Mouse (Mus musculus) myocyte (in vitro differentiated cells): ENCODE measurements around the gene Ldlrad3. TPM values are rescaled to one million over a fixed set of nuclear protein-coding genes. Genes with fewer than 3 reads are reported as not detected.

Experiments
- H3K27me3 ChIP-seq: one replicate; pipeline ENCODE4 v1.6.1; 2011; ENCODE audit not compliant: control insufficient read depth, insufficient read depth, insufficient read length
- H3K36me3 ChIP-seq: one replicate; pipeline ENCODE4 v1.6.1; 2011; ENCODE audit not compliant: control insufficient read depth, insufficient read depth
- H3K4me2 ChIP-seq: one replicate; pipeline ENCODE4 v1.6.1; 2011; ENCODE audit warnings: low read depth, control low read depth
- H3K4me3 ChIP-seq: one replicate; pipeline ENCODE4 v1.5.1; 2011; ENCODE audit warnings: mild to moderate bottlenecking, control low read depth, moderate library complexity
- H3K79me2 ChIP-seq: one replicate; pipeline ENCODE4 v1.6.1; 2011; ENCODE audit not compliant: control insufficient read depth, insufficient read depth
- H3ac ChIP-seq: one replicate; pipeline ENCODE4 v1.6.1; 2011; ENCODE audit not compliant: control insufficient read depth, insufficient read length
- CEBPB ChIP-seq: IDR thresholded peaks from 2 replicates; pipeline ENCODE4 v1.6.1; 2011; ENCODE audit warnings: mild to moderate bottlenecking, moderate library complexity; ENCODE audit not compliant: poor library complexity, insufficient read depth, severe bottlenecking
- E2F4 ChIP-seq: IDR thresholded peaks from one replicate; pipeline ENCODE4 v1.6.1; 2011; ENCODE audit warnings: mild to moderate bottlenecking, control low read depth, moderate library complexity; ENCODE audit not compliant: insufficient read depth
- MAX ChIP-seq: IDR thresholded peaks from one replicate; pipeline ENCODE4 v1.6.1; 2011; ENCODE audit warnings: low read depth, mild to moderate bottlenecking, control low read depth
- MYOD1 ChIP-seq, 3 experiments: IDR thresholded peaks; one replicate each; pipeline ENCODE4 v1.6.1; 2011; ENCODE audit warnings: control low read depth in 2 of 3, low read depth in 2 of 3, mild to moderate bottlenecking in 2 of 3, moderate library complexity in 1 of 3; ENCODE audit not compliant: insufficient read length in 2 of 3, control insufficient read depth in 1 of 3
- MYOG ChIP-seq, 3 experiments: IDR thresholded peaks; one replicate each; pipeline ENCODE4 v1.6.1; 2011; ENCODE audit warnings: control low read depth in 2 of 3, low read depth in 2 of 3, mild to moderate bottlenecking in 2 of 3; ENCODE audit not compliant: insufficient read length in 2 of 3, control insufficient read depth in 1 of 3, insufficient read depth in 1 of 3
- POLR2A ChIP-seq: IDR thresholded peaks from one replicate; pipeline ENCODE4 v1.6.1; 2011; ENCODE audit warnings: low read depth, mild to moderate bottlenecking, control low read depth, moderate library complexity; ENCODE audit not compliant: insufficient read length
- POLR2AphosphoS2 ChIP-seq: IDR thresholded peaks from one replicate; pipeline ENCODE4 v1.6.1; 2011; ENCODE audit warnings: low read depth, control low read depth; ENCODE audit not compliant: insufficient read length
- REST ChIP-seq: IDR thresholded peaks from one replicate; pipeline ENCODE4 v1.6.1; 2011; ENCODE audit warnings: mild to moderate bottlenecking, control low read depth, moderate library complexity; ENCODE audit not compliant: insufficient read depth, insufficient read length
- SRF ChIP-seq: IDR thresholded peaks from one replicate; pipeline ENCODE4 v1.6.1; 2011; ENCODE audit warnings: low read depth; ENCODE audit not compliant: control insufficient read depth, insufficient read length
- TCF12 ChIP-seq: IDR thresholded peaks from one replicate; pipeline ENCODE4 v1.6.1; 2011; ENCODE audit warnings: mild to moderate bottlenecking, control low read depth; ENCODE audit not compliant: poor library complexity, insufficient read depth, severe bottlenecking
- TCF3 ChIP-seq: IDR thresholded peaks from one replicate; pipeline ENCODE4 v1.6.1; 2011; ENCODE audit warnings: low read depth, control low read depth; ENCODE audit not compliant: insufficient read length
- USF1 ChIP-seq: IDR thresholded peaks from one replicate; pipeline ENCODE4 v1.6.1; 2011; ENCODE audit warnings: low read depth, mild to moderate bottlenecking, control low read depth, moderate library complexity
- polyA plus RNA-seq: library from polyadenylated mRNA; unstranded; fragments of >200 nt; fragmentation: generic; extraction: Trizol; gene quantifications from one replicate; pipeline ENCODE4 v1.2.1, GENCODE M21; 2012; ENCODE audit warnings: missing spikeins

Gene Ldlrad3
- polyA plus RNA-seq, 1 experiment: 32.1 TPM

DNA sequence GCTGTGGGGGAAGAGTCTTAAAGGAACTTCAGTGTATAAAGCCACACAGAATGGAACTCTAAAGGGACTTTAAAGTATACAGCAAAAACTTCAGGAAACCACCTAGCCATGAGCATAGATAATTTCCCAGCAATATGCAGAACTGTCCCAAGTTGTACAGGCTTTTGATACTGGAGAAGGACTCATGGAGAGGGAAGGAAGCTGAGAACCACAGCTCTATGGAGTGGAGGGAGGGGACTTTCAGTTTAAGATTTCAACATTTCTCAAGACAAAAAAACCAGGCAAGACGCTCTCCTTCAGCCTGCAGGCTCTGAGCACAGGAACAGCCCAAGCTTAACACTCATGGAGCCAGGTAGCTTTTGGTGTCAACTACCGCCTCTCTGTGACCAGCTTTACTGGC lies 4.7 kb downstream of the Ldlrad3 start:
- Histone ChIP-seq H3ac (no peak overlapping the region), H3K79me2 (peaks cover 94% of the 10 kb centered on the region), H3K27me3 (no peaks in the 10 kb centered on the region), H3K36me3 (peaks cover 12% of the 10 kb centered on the region), H3K4me2 (no peak overlapping the region), H3K4me3 (no peak overlapping the region)
- TF ChIP-seq SRF (no peak), USF1 (no peak), POLR2A (no peak), MYOG (IDR thresholded peaks at IDR 0.05; ENCODE audit: control insufficient read depth in 1 of 3, insufficient read depth in 1 of 3, insufficient read length in 2 of 3, low read depth in 2 of 3) (no peak), TCF3 (no peak), E2F4 (no peak), REST (no peak), MAX (no peak), CEBPB (no peak), MYOD1 (IDR thresholded peaks at IDR 0.05; ENCODE audit: control insufficient read depth in 1 of 3, insufficient read length in 2 of 3, low read depth in 2 of 3) (no peak), TCF12 (no peak), POLR2AphosphoS2 (no peak)

DNA sequence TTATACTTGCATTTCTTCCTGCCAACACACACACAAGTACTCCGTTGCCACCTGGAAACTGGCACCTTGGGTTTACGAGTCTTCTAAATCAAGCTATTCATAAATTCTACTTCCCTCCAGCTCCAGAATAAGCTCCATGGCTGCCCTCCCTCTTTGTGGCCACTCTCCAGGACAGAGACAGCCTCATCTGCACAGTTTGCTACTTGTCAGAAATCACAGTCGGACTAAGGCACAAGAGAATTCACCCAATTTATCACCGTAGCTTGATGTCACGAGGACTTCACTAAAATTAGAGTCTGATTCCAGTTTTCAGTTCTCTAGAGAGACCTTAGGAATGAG lies 9.8 kb downstream of the Ldlrad3 start:
- peaks cover 12% of the 10 kb centered on the region for H3K36me3 ChIP-seq
- no peaks in the 10 kb centered on the region for H3K27me3 ChIP-seq
- TF ChIP-seq MAX (no peak), SRF (no peak)
- no peak overlapping the region for H3K4me3 ChIP-seq
- no peak overlapping the region for H3K4me2 ChIP-seq
- peaks cover 95% of the 10 kb centered on the region for H3K79me2 ChIP-seq
- no peak overlapping the region for H3ac ChIP-seq

DNA sequence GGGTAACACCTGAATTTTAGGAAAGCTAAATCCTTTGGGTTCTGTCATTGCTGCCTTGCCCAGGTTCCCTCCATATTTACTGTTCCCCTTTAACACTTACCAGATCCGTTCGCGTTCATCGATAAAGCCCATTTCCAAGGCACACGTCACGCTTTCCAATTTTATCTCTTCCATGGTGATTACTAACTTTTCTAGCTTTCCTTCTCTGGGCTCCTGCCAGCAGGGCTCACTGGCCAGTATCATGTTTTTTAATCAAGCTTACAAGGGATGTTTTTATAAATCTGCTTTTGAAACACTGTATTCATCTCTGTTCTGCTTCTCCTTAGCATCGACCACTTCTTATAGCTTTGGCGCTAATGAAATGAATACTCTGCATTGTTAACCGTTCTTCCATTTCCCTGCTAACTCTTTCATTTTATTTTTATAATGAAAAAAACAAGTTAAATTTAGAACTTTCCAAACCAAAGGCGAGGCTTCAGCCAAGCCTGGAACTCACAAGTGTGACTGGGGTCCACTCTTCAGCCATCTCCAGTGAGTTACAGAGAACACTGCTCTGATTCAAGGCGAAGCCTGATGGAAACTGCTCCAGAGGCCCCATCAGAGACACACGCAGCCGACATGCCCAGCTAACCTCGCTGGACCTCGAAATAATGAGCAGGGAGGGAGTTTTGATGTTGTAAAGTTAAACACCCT lies 10.3 kb downstream of the Ldlrad3 start:
- Histone ChIP-seq H3K79me2 (peaks cover 94% of the 10 kb centered on the region), H3K4me2 (no peak overlapping the region), H3K4me3 (no peak overlapping the region), H3K36me3 (peaks cover 8% of the 10 kb centered on the region), H3K27me3 (no peaks in the 10 kb centered on the region), H3ac (no peak overlapping the region)
- TF ChIP-seq E2F4: no peak
- no peak for TF ChIP-seq POLR2A
- TF ChIP-seq CEBPB: no peak
- TF ChIP-seq TCF3: no peak
- no peak for TF ChIP-seq REST
- TF ChIP-seq USF1: no peak
- TF ChIP-seq MYOD1 (IDR thresholded peaks at IDR 0.05; ENCODE audit: control insufficient read depth in 1 of 3, insufficient read length in 2 of 3, low read depth in 2 of 3): no peak
- no peak for TF ChIP-seq MYOG (IDR thresholded peaks at IDR 0.05; ENCODE audit: control insufficient read depth in 1 of 3, insufficient read depth in 1 of 3, insufficient read length in 2 of 3, low read depth in 2 of 3)
- TF ChIP-seq TCF12: no peak
- TF ChIP-seq MAX: no peak

DNA sequence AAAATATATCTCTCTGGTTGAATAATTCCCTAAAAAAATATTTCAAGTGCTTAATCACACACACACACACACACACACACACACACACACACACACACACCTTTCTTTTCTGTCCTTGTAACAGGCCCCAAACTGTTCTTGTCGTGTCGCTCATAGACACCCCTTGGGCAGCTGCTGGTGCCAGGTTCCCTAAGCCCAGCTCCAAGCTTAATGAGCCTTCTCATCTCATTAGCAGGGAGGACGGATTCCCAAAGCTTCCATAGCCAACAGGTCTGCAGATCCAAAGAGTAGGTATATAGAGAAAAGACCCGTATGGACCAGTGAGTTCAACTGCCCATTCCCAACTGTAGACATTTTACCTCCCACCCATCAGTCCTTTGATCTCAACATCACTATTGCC lies 13.7 kb downstream of the Ldlrad3 start:
- H3K79me2 ChIP-seq: peaks cover 93% of the 10 kb centered on the region
- TF ChIP-seq MYOD1 (IDR thresholded peaks at IDR 0.05; ENCODE audit: control insufficient read depth in 1 of 3, insufficient read length in 2 of 3, low read depth in 2 of 3): no peak
- no peak for TF ChIP-seq TCF12
- TF ChIP-seq SRF: no peak
- no peak for TF ChIP-seq MYOG (IDR thresholded peaks at IDR 0.05; ENCODE audit: control insufficient read depth in 1 of 3, insufficient read depth in 1 of 3, insufficient read length in 2 of 3, low read depth in 2 of 3)
- no peak for TF ChIP-seq CEBPB
- no peak overlapping the region for H3ac ChIP-seq
- no peak overlapping the region for H3K4me2 ChIP-seq
- no peak overlapping the region for H3K4me3 ChIP-seq
- no peaks in the 10 kb centered on the region for H3K36me3 ChIP-seq
- no peaks in the 10 kb centered on the region for H3K27me3 ChIP-seq

DNA sequence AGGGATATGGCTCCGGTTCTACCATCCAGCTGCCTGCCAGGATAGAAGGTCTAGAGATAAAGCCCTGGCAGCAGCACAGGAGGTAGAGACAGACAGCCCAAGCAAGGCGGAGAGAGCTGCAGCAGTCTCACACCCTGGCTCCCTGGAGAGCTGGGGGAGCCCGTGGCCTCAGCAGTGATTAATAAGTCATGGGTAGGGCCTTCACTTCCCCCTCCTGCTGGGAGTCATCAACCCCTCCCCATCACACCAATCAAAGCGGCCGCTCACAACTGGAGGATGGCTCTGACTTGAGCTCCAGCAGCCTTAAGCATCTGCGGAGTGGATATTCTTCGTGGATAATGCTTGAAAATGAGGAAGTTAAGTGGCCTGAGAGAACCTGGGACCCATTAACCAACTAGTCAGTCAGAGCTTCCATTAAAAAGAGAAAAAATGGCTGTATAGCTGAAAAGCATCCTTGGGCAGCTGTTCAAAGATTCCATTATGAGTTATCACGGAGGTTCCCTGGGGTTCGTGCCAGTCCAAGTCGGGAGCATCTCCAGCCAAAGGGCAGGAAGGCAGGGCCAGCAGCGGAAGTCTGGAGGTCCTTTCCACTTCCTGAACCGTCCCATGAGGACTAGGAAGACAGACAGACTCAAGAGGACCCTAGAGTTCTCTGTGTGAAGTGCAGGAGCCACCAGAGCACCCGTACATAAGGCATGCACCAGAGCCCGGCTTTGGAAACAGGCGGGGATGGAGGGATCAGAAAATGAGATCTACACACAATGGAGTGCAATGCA lies 19.4 kb downstream of the Ldlrad3 start:
- TF ChIP-seq REST (no peak), USF1 (no peak), POLR2AphosphoS2 (no peak), MAX (no peak), POLR2A (no peak), E2F4 (no peak), MYOG (IDR thresholded peaks at IDR 0.05; ENCODE audit: control insufficient read depth in 1 of 3, insufficient read depth in 1 of 3, insufficient read length in 2 of 3, low read depth in 2 of 3) (no peak), SRF (no peak), TCF3 (no peak), MYOD1 (IDR thresholded peaks at IDR 0.05; ENCODE audit: control insufficient read depth in 1 of 3, insufficient read length in 2 of 3, low read depth in 2 of 3) (no peak), CEBPB (no peak), TCF12 (no peak)
- H3K4me2 ChIP-seq: no peak overlapping the region
- H3K79me2 ChIP-seq: peaks cover 97% of the 10 kb centered on the region
- no peaks in the 10 kb centered on the region for H3K27me3 ChIP-seq
- no peak overlapping the region for H3ac ChIP-seq
- H3K36me3 ChIP-seq: no peaks in the 10 kb centered on the region
- H3K4me3 ChIP-seq: no peak overlapping the region
